Comparison of ENCODE assay signal across 1 mouse cellular context in genomic region chr14:59597398-59598259, GRCm38 (mm10).
TF ChIP-seq lines count a peak whose summit lies in the region.

Gene Cdadc1, minus strand, starts transcription at chr14:59597959.

TF ChIP-seq in MEL, 35 proteins besides CTCF, POLR2A, EP300 and RAD21 (continued from another document):
- TF ChIP-seq MYC (IDR thresholded peaks at IDR 0.05; ENCODE audit: low read depth, low read length) (no peak), TAL1 (IDR thresholded peaks at IDR 0.05; ENCODE audit: low read length) (no peak), TBP (IDR thresholded peaks at IDR 0.05; ENCODE audit: low read depth, low read length) (peak; percentile 35; the same call in 1 of the 2 replicates), GATA1 (IDR thresholded peaks at IDR 0.05; ENCODE audit: low read depth, low read length) (peak; percentile 46; the same call in 1 of the 2 replicates), POLR2AphosphoS2 (IDR thresholded peaks at IDR 0.05; ENCODE audit: low read length) (peak; percentile 44; the same call in 1 of the 2 replicates), MAX (IDR thresholded peaks at IDR 0.05; ENCODE audit: low read length) (peak; percentile 62), POLR2AphosphoS5 (IDR thresholded peaks at IDR 0.05; ENCODE audit: borderline replicate concordance, low read depth, low read length) (no peak), ELF1 (IDR thresholded peaks at IDR 0.05; ENCODE audit: low read depth, low read length) (peak; percentile 85), ZMIZ1 (IDR thresholded peaks at IDR 0.05; ENCODE audit: low read depth, low read length) (peak; percentile 68), ZKSCAN1 (IDR thresholded peaks at IDR 0.05; ENCODE audit: low read depth, low read length) (no peak)
